ENCODE assay signal across 41 mouse cellular contexts in the genomic region with DNA sequence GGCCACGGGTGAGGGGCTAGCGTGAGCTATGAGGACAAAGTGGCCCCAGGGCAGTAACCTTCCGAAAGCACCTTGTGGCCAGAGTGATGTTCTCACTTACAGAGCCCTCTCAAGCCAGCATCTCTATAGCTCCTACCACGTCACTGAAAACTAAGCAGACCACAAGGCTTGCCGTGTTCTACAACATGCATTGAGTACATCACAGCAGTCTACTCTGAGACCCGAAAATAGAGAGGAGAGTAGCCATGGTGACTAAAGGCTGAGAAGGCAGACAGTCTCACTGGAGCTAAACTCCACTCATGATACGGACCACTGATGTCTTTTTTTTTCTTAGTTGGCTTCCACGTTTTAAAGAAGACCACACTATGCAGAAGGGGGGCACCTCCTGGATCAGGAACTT. TPM values are rescaled to one million over a fixed set of nuclear protein-coding genes. Genes with fewer than 3 reads are reported as not detected.
"Had no signal": no experiment of that assay in that cellular context is flagged by ENCODE, and none has a peak within 500 bp of the region (broad histone marks: within the 10 kb centered on the region; RNA-seq: fewer than 3 reads in every experiment).

No protein-coding gene starts in this region.

- H3K9me3 ChIP-seq: limb, embryonic 12.5 days; limb, embryonic 13.5 days; liver, embryonic 12.5 days; liver, embryonic 13.5 days; liver, embryonic 15.5 days; lung, embryonic 15.5 days; midbrain, embryonic 12.5 days; midbrain, embryonic 13.5 days; midbrain, embryonic 15.5 days; neural tube, embryonic 12.5 days; neural tube, embryonic 13.5 days had no signal

- ATAC-seq: liver, embryonic 12.5 days; liver, postnatal 0 days; midbrain, embryonic 13.5 days; midbrain, embryonic 15.5 days; midbrain, embryonic 16.5 days had no signal

- H3K9ac ChIP-seq: limb, embryonic 12.5 days; limb, embryonic 13.5 days; liver, embryonic 12.5 days; liver, embryonic 13.5 days; liver, embryonic 14.5 days; liver, embryonic 15.5 days; liver, postnatal 0 days; lung, embryonic 14.5 days; lung, embryonic 15.5 days; midbrain, embryonic 12.5 days; midbrain, embryonic 13.5 days; midbrain, embryonic 15.5 days; neural tube, embryonic 12.5 days; neural tube, embryonic 13.5 days had no signal

- H3K27ac ChIP-seq: left cerebral cortex, adult 2 months; limb, embryonic 12.5 days; limb, embryonic 13.5 days; liver, embryonic 12.5 days; liver, embryonic 13.5 days; liver, embryonic 14.5 days; liver, embryonic 15.5 days; lung, embryonic 15.5 days; macrophage; midbrain, embryonic 12.5 days; midbrain, embryonic 13.5 days; midbrain, embryonic 15.5 days; neural tube, embryonic 12.5 days; neural tube, embryonic 13.5 days had no signal

- DNase-seq: left cerebral cortex, postnatal 4 days; liver; liver, embryonic 13.5 days; liver, postnatal 0 days; lung, adult 18-20 months; lung, adult 2 months; lung, embryonic 14.5 days; lung, postnatal 10 days; lung, postnatal 14 days; lung, postnatal 36 days; lung, postnatal 4 days; midbrain, embryonic 14.5 days had no signal

- H3K27me3 ChIP-seq: limb, embryonic 12.5 days; limb, embryonic 13.5 days; liver, embryonic 13.5 days; liver, embryonic 15.5 days; lung, embryonic 15.5 days; midbrain, embryonic 12.5 days; midbrain, embryonic 13.5 days; midbrain, embryonic 15.5 days; neural tube, embryonic 12.5 days; neural tube, embryonic 13.5 days had no signal

- H3K4me2 ChIP-seq: limb, embryonic 12.5 days; limb, embryonic 13.5 days; liver, embryonic 11.5 days; liver, embryonic 12.5 days; liver, embryonic 13.5 days; liver, embryonic 15.5 days; lung, embryonic 14.5 days; lung, embryonic 15.5 days; midbrain, embryonic 11.5 days; midbrain, embryonic 12.5 days; midbrain, embryonic 13.5 days; midbrain, embryonic 15.5 days; neural tube, embryonic 12.5 days; neural tube, embryonic 13.5 days had no signal

- H3K4me3 ChIP-seq: left cerebral cortex, adult 2 months; limb, embryonic 12.5 days; limb, embryonic 13.5 days; liver, embryonic 12.5 days; liver, embryonic 13.5 days; liver, embryonic 15.5 days; lung, embryonic 15.5 days; megakaryocyte, embryonic 14.5 days; midbrain, embryonic 12.5 days; midbrain, embryonic 13.5 days; midbrain, embryonic 15.5 days; myocyte; neural tube, embryonic 12.5 days; neural tube, embryonic 13.5 days had no signal

- H3K4me1 ChIP-seq: limb, embryonic 12.5 days; liver, embryonic 12.5 days; liver, embryonic 13.5 days; liver, embryonic 15.5 days; midbrain, embryonic 12.5 days; midbrain, embryonic 13.5 days; midbrain, embryonic 15.5 days; neural tube, embryonic 12.5 days; neural tube, embryonic 13.5 days had no signal

- H3K36me3 ChIP-seq: limb, embryonic 12.5 days; limb, embryonic 13.5 days; liver, embryonic 12.5 days; liver, embryonic 13.5 days; liver, embryonic 15.5 days; lung, embryonic 15.5 days; midbrain, embryonic 12.5 days; midbrain, embryonic 13.5 days; midbrain, embryonic 15.5 days; neural tube, embryonic 12.5 days; neural tube, embryonic 13.5 days had no signal

RNA-seq across cellular contexts. Expression of gene Adamts14, which starts 9.6 kb away (rescaled TPM):
- total RNA-seq: megakaryocyte progenitor cell, adult 5-6 weeks had no signal

RNA-seq across cellular contexts. Expression of gene Prf1, which starts 34.0 kb away (rescaled TPM):
- total RNA-seq: left cerebral cortex, adult 18-20 months; left cerebral cortex, adult 2 months; left cerebral cortex, adult 8-10 months; left cerebral cortex, postnatal 10 days; left cerebral cortex, postnatal 14 days; left cerebral cortex, postnatal 25 days; left cerebral cortex, postnatal 36 days; left cerebral cortex, postnatal 4 days; megakaryocyte progenitor cell, adult 5-6 weeks; midbrain, postnatal 0 days had no signal
- polyA plus RNA-seq: limb, embryonic 11.5 days; limb, embryonic 12.5 days; limb, embryonic 14.5 days; liver, embryonic 12.5 days; liver, embryonic 13.5 days; lung, embryonic 14.5 days; lung, embryonic 15.5 days; macrophage; midbrain, embryonic 12.5 days; midbrain, embryonic 13.5 days; midbrain, embryonic 14.5 days; midbrain, embryonic 16.5 days; midbrain, postnatal 0 days; neural tube, embryonic 11.5 days; neural tube, embryonic 12.5 days; neural tube, embryonic 13.5 days had no signal
